Mouse (Mus musculus): ENCODE data around the gene Srbd1. TPM values are rescaled to one million over a fixed set of nuclear protein-coding genes. Genes with fewer than 3 reads are reported as not detected.

Gene Srbd1
- polyA plus RNA-seq, 1 experiment from 2014 or later = 12.0 TPM

GRCm38 (mm10) chr17:85995086-85995485 lies 149.9 kb downstream of the Srbd1 start:
- no peaks in the 10 kb centered on the region for H3K36me3 ChIP-seq (ENCODE audit: control insufficient read depth, insufficient read depth, low read length)
- no peaks in the 10 kb centered on the region for H3K9me3 ChIP-seq (ENCODE audit: control insufficient read depth, low read length)
- no peaks in the 10 kb centered on the region for H3K27me3 ChIP-seq (ENCODE audit: control insufficient read depth, insufficient read depth, low read length)
- no peak overlapping the region for H3K4me2 ChIP-seq (ENCODE audit: low read depth)
- DNase-seq (ENCODE audit: low spot score) (no peak), ATAC-seq (ENCODE audit: insufficient read depth, low FRiP score, low TSS enrichment) (no peak)
- WGBS = 92% methylated on average over 4 of the region's 4 CpGs
- H3K4me1 ChIP-seq (ENCODE audit: control insufficient read depth, insufficient read depth, low read length) = no peaks in the 10 kb centered on the region
- H3K9ac ChIP-seq (ENCODE audit: low read length) = no peak overlapping the region
- no peak overlapping the region for H3K27ac ChIP-seq (ENCODE audit: low read depth, low read length)
- H3K4me3 ChIP-seq (ENCODE audit: low read depth, low read length) = no peak overlapping the region

GRCm38 (mm10) chr17:85989058-85989769 lies 155.8 kb downstream of the Srbd1 start:
- H3K4me1 ChIP-seq (ENCODE audit: control insufficient read depth, insufficient read depth, low read length) = no peaks in the 10 kb centered on the region

GRCm38 (mm10) chr17:85987531-85987930 lies 157.4 kb downstream of the Srbd1 start:
- no peak overlapping the region for H3K4me3 ChIP-seq (ENCODE audit: low read depth, low read length)
- DNase-seq (ENCODE audit: low spot score) (no peak), ATAC-seq (ENCODE audit: insufficient read depth, low FRiP score, low TSS enrichment) (no peak)
- 69% methylated on average over 4 of the region's 4 CpGs for WGBS
- H3K4me1 ChIP-seq (ENCODE audit: control insufficient read depth, insufficient read depth, low read length) = no peaks in the 10 kb centered on the region
- H3K27me3 ChIP-seq (ENCODE audit: control insufficient read depth, insufficient read depth, low read length) = no peaks in the 10 kb centered on the region
- no peak overlapping the region for H3K27ac ChIP-seq (ENCODE audit: low read depth, low read length)
- no peak overlapping the region for H3K9ac ChIP-seq (ENCODE audit: low read length)
- no peaks in the 10 kb centered on the region for H3K9me3 ChIP-seq (ENCODE audit: control insufficient read depth, low read length)
- no peaks in the 10 kb centered on the region for H3K36me3 ChIP-seq (ENCODE audit: control insufficient read depth, insufficient read depth, low read length)
- no peak overlapping the region for H3K4me2 ChIP-seq (ENCODE audit: low read depth)

More at GRCm38 (mm10) chr17:85989058-85989769, 155.8 kb downstream of the Srbd1 start:
- no peak for ATAC-seq (ENCODE audit: insufficient read depth, low FRiP score, low TSS enrichment)
- WGBS = 80% methylated on average over 12 of the region's 12 CpGs
- Histone ChIP-seq H3K27ac (ENCODE audit: low read depth, low read length) (no peak overlapping the region), H3K27me3 (ENCODE audit: control insufficient read depth, insufficient read depth, low read length) (no peaks in the 10 kb centered on the region), H3K36me3 (ENCODE audit: control insufficient read depth, insufficient read depth, low read length) (no peaks in the 10 kb centered on the region), H3K4me2 (ENCODE audit: low read depth) (no peak overlapping the region), H3K9me3 (ENCODE audit: control insufficient read depth, low read length) (no peaks in the 10 kb centered on the region), H3K4me3 (ENCODE audit: low read depth, low read length) (no peak overlapping the region), H3K9ac (ENCODE audit: low read length) (no peak overlapping the region)
- DNase-seq (ENCODE audit: low spot score) = no peak

DNA sequence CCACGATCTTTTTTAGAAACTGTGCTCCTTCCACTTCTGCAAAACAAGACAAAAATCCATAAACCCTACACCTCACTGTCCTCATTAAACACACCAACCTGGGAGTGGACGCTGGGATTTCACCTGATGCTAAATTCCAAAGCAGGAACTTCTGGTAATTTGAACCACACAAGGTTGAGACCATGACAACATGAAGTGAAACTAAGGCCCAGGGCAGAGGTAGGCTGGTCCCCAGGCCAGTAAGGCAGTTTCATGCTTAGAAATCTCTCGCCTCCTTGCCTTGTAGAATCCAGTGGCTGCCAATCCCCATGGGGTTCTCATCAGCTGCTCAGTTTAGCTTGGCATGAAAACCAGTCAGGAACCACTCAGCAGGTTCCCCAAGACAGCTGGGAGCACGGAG lies 158.4 kb downstream of the Srbd1 start:
- no peaks in the 10 kb centered on the region for H3K36me3 ChIP-seq (ENCODE audit: control insufficient read depth, insufficient read depth, low read length)
- no peak overlapping the region for H3K4me2 ChIP-seq (ENCODE audit: low read depth)
- H3K9ac ChIP-seq (ENCODE audit: low read length) = no peak overlapping the region
- ATAC-seq (ENCODE audit: insufficient read depth, low FRiP score, low TSS enrichment) (no peak), DNase-seq (ENCODE audit: low spot score) (no peak)
- H3K4me3 ChIP-seq (ENCODE audit: low read depth, low read length) = no peak overlapping the region
- H3K9me3 ChIP-seq (ENCODE audit: control insufficient read depth, low read length) = no peaks in the 10 kb centered on the region
- 85% methylated on average over 4 of the region's 4 CpGs for WGBS
- no peaks in the 10 kb centered on the region for H3K27me3 ChIP-seq (ENCODE audit: control insufficient read depth, insufficient read depth, low read length)
- no peaks in the 10 kb centered on the region for H3K4me1 ChIP-seq (ENCODE audit: control insufficient read depth, insufficient read depth, low read length)
- H3K27ac ChIP-seq (ENCODE audit: low read depth, low read length) = no peak overlapping the region

DNA sequence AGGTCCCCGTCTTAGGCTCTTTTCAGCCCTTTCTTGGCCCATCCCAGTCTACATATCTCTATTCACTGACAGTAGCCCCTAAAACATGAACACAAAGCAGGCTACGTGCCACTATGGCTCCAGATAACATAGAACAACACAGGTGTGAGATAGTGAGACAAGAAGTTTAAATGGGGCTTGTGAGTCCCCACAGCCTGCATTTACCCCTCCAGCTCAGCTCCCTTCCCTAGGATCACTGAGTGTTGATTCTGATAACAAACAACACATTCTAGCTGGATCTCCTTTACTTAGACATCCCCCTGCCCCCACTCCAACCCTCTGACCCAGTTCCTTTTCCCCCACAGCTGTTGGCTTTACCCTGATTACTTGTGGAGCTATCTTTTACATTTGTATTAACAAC lies 158.8 kb downstream of the Srbd1 start:
- H3K27me3 ChIP-seq (ENCODE audit: control insufficient read depth, insufficient read depth, low read length) = no peaks in the 10 kb centered on the region
- ATAC-seq (ENCODE audit: insufficient read depth, low FRiP score, low TSS enrichment) (no peak), DNase-seq (ENCODE audit: low spot score) (no peak)
- WGBS = 88% methylated on average over 2 of the region's 2 CpGs
- H3K27ac ChIP-seq (ENCODE audit: low read depth, low read length) = no peak overlapping the region
- H3K9me3 ChIP-seq (ENCODE audit: control insufficient read depth, low read length) = no peaks in the 10 kb centered on the region
- H3K4me2 ChIP-seq (ENCODE audit: low read depth) = no peak overlapping the region
- no peak overlapping the region for H3K4me3 ChIP-seq (ENCODE audit: low read depth, low read length)
- no peaks in the 10 kb centered on the region for H3K4me1 ChIP-seq (ENCODE audit: control insufficient read depth, insufficient read depth, low read length)
- no peaks in the 10 kb centered on the region for H3K36me3 ChIP-seq (ENCODE audit: control insufficient read depth, insufficient read depth, low read length)
- no peak overlapping the region for H3K9ac ChIP-seq (ENCODE audit: low read length)

- H3K4me1 ChIP-seq (ENCODE audit: control insufficient read depth, insufficient read depth, low read length) = no peaks in the 10 kb centered on the region
- no peak overlapping the region for H3K9ac ChIP-seq (ENCODE audit: low read length)
- no peaks in the 10 kb centered on the region for H3K36me3 ChIP-seq (ENCODE audit: control insufficient read depth, insufficient read depth, low read length)
- no peak for DNase-seq (ENCODE audit: low spot score)
- H3K4me2 ChIP-seq (ENCODE audit: low read depth) = no peak overlapping the region
- H3K27me3 ChIP-seq (ENCODE audit: control insufficient read depth, insufficient read depth, low read length) = no peaks in the 10 kb centered on the region
- no peak for ATAC-seq (ENCODE audit: insufficient read depth, low FRiP score, low TSS enrichment)
- H3K27ac ChIP-seq (ENCODE audit: low read depth, low read length) = no peak overlapping the region
- WGBS = 84% methylated on average over 11 of the region's 11 CpGs
- H3K9me3 ChIP-seq (ENCODE audit: control insufficient read depth, low read length) = no peaks in the 10 kb centered on the region
- no peak overlapping the region for H3K4me3 ChIP-seq (ENCODE audit: low read depth, low read length)
These were observed 159.8 kb downstream of the Srbd1 start for GRCm38 (mm10) chr17:85985131-85985530.

- H3K27ac ChIP-seq (ENCODE audit: low read depth, low read length) = no peak overlapping the region
- no peak overlapping the region for H3K4me3 ChIP-seq (ENCODE audit: low read depth, low read length)
- H3K4me1 ChIP-seq (ENCODE audit: control insufficient read depth, insufficient read depth, low read length) = no peaks in the 10 kb centered on the region
- H3K4me2 ChIP-seq (ENCODE audit: low read depth) = no peak overlapping the region
- no peaks in the 10 kb centered on the region for H3K27me3 ChIP-seq (ENCODE audit: control insufficient read depth, insufficient read depth, low read length)
- 92% methylated on average over 4 of the region's 4 CpGs for WGBS
- no peaks in the 10 kb centered on the region for H3K36me3 ChIP-seq (ENCODE audit: control insufficient read depth, insufficient read depth, low read length)
- H3K9me3 ChIP-seq (ENCODE audit: control insufficient read depth, low read length) = no peaks in the 10 kb centered on the region
- ATAC-seq (ENCODE audit: insufficient read depth, low FRiP score, low TSS enrichment) (no peak), DNase-seq (ENCODE audit: low spot score) (no peak)
- no peak overlapping the region for H3K9ac ChIP-seq (ENCODE audit: low read length)
These were observed 162.7 kb downstream of the Srbd1 start for GRCm38 (mm10) chr17:85982271-85982670.

GRCm38 (mm10) chr17:85981869-85982268 lies 163.1 kb downstream of the Srbd1 start:
- DNase-seq (ENCODE audit: low spot score) (no peak), ATAC-seq (ENCODE audit: insufficient read depth, low FRiP score, low TSS enrichment) (no peak)
- H3K36me3 ChIP-seq (ENCODE audit: control insufficient read depth, insufficient read depth, low read length) = no peaks in the 10 kb centered on the region
- no peaks in the 10 kb centered on the region for H3K27me3 ChIP-seq (ENCODE audit: control insufficient read depth, insufficient read depth, low read length)
- H3K4me2 ChIP-seq (ENCODE audit: low read depth) = no peak overlapping the region
- H3K9me3 ChIP-seq (ENCODE audit: control insufficient read depth, low read length) = no peaks in the 10 kb centered on the region
- 93% methylated on average over 3 of the region's 3 CpGs for WGBS
- no peak overlapping the region for H3K27ac ChIP-seq (ENCODE audit: low read depth, low read length)
- no peaks in the 10 kb centered on the region for H3K4me1 ChIP-seq (ENCODE audit: control insufficient read depth, insufficient read depth, low read length)
- H3K9ac ChIP-seq (ENCODE audit: low read length) = no peak overlapping the region
- H3K4me3 ChIP-seq (ENCODE audit: low read depth, low read length) = no peak overlapping the region

DNA sequence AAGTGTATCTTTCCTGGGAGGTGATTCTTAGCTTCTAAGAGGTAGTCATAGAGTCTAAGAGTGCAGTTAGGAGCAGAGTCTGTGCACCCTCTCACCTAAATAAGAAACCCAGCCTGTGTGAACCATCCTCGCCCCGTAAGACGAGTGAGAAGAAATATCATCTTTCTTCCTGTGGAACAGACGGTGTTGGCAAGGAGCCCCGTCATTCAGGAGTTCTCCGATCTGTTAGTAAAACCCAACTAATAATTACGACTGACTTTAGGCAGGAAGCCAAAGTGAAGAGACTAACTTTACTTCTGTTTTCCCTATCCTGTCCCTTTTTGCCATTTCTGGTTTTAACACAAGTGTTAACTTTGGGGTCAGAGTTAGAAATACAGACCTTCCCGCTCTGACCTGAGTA lies 166.1 kb downstream of the Srbd1 start:
- no peak for ATAC-seq (ENCODE audit: insufficient read depth, low FRiP score, low TSS enrichment)
- Histone ChIP-seq H3K27me3 (ENCODE audit: control insufficient read depth, insufficient read depth, low read length) (no peaks in the 10 kb centered on the region), H3K27ac (ENCODE audit: low read depth, low read length) (no peak overlapping the region), H3K9ac (ENCODE audit: low read length) (no peak overlapping the region), H3K4me1 (ENCODE audit: control insufficient read depth, insufficient read depth, low read length) (no peaks in the 10 kb centered on the region), H3K9me3 (ENCODE audit: control insufficient read depth, low read length) (no peaks in the 10 kb centered on the region), H3K4me2 (ENCODE audit: low read depth) (no peak overlapping the region), H3K4me3 (ENCODE audit: low read depth, low read length) (no peak overlapping the region), H3K36me3 (ENCODE audit: control insufficient read depth, insufficient read depth, low read length) (no peaks in the 10 kb centered on the region)
- WGBS = 89% methylated on average over 8 of the region's 8 CpGs
- no peak for DNase-seq (ENCODE audit: low spot score)

All from neural tube, embryonic 11.5 days (tissue).